Mouse (Mus musculus) heart, embryonic 14.5 days (tissue): Measurements from ENCODE around the gene Vmn1r210. TPM values are rescaled to one million over a fixed set of nuclear protein-coding genes. Genes with fewer than 3 reads are reported as not detected.
"Not testable (repeated sequence)": the region's sequence is repeated elsewhere in the genome, so short reads cannot be mapped to it uniquely, and the experiment has no call there.

Experiments used
- ATAC-seq: fragments of 200-750 bp; cut with Nextera tagmentation; 2 replicates; pipeline ENCODE4 v1.8.0; 2017; ENCODE audit warnings: low read depth, moderate TSS enrichment; ENCODE audit not compliant: insufficient number of reproducible peaks, insufficient read depth, low FRiP score
- H3K27ac ChIP-seq, 2 experiments: fragments of 200-500 bp in 1 of 2; fragments of 300-500 bp in 1 of 2; sonication (generic) in 1 of 2; replicated peaks in 1 of 2; 2 replicates each; pipeline ENCODE4 v1.5.1; 2012 to 2014; ENCODE audit warnings: low read depth in 2 of 2, low read length in 2 of 2, control low read depth in 1 of 2, mild to moderate bottlenecking in 1 of 2, mixed read lengths in 1 of 2; ENCODE audit not compliant: control insufficient read depth in 1 of 2, insufficient read depth in 1 of 2
- H3K27me3 ChIP-seq: fragments of 300-500 bp; sonication (generic); 2 replicates; pipeline ENCODE4 v1.6.1; 2014; ENCODE audit warnings: mild to moderate bottlenecking, low read length, control low read depth; ENCODE audit not compliant: control insufficient read depth, insufficient read depth
- H3K36me3 ChIP-seq: fragments of 300-500 bp; sonication (generic); 2 replicates; pipeline ENCODE4 v1.6.1; 2014; ENCODE audit warnings: mild to moderate bottlenecking, control low read depth, low read length, mixed read lengths; ENCODE audit not compliant: control insufficient read depth, insufficient read depth
- H3K4me1 ChIP-seq, 2 experiments: fragments of 200-500 bp in 1 of 2; fragments of 300-500 bp in 1 of 2; sonication (generic) in 1 of 2; 2 replicates each; pipeline ENCODE4 v1.6.1; 2012 to 2014; ENCODE audit warnings: low read length in 2 of 2, control low read depth in 1 of 2, mixed read lengths in 1 of 2; ENCODE audit not compliant: control insufficient read depth in 2 of 2, insufficient read depth in 2 of 2
- H3K4me2 ChIP-seq: fragments of 300-500 bp; sonication (generic); 2 replicates; pipeline ENCODE4 v1.6.1; 2014; ENCODE audit warnings: mild to moderate bottlenecking, low read length
- H3K4me3 ChIP-seq, 2 experiments: fragments of 200-500 bp in 1 of 2; fragments of 300-500 bp in 1 of 2; sonication (generic) in 1 of 2; 2 replicates each; pipeline ENCODE4 v1.5.1; 2012 to 2014; ENCODE audit warnings: low read length in 2 of 2, mild to moderate bottlenecking in 2 of 2, control low read depth in 1 of 2, low read depth in 1 of 2, moderate library complexity in 1 of 2; ENCODE audit not compliant: control insufficient read depth in 1 of 2, insufficient read depth in 1 of 2
- H3K9ac ChIP-seq: fragments of 300-500 bp; sonication (generic); 2 replicates; pipeline ENCODE4 v1.6.1; 2014; ENCODE audit warnings: mild to moderate bottlenecking, low read length
- H3K9me3 ChIP-seq: fragments of 300-500 bp; sonication (generic); 2 replicates; pipeline ENCODE4 v1.6.1; 2016; ENCODE audit warnings: low read length, control low read depth; ENCODE audit not compliant: control insufficient read depth
- WGBS: fragments of 180-500 bp; shearing (Covaris S2); extraction: QIAGEN DNeasy Blood & Tissue Kit; methylation state at CpG from one replicate; pipeline ENCODE4 v1.1.7; 2014; 5-methylcytosine and 5-hydroxymethylcytosine counted together
- polyA plus RNA-seq: library from polyadenylated mRNA; unstranded; fragments of >200 nt; fragmentation: Nextera tagmentation; extraction: Ambion mirVana; gene quantifications from 2 replicates; pipeline ENCODE4 v1.2.1, GENCODE M21; 2014

Vmn1r210 gene
- polyA plus RNA-seq, 1 experiment from 2014 or later, result not detected

- H3K9me3 ChIP-seq, H3K36me3 ChIP-seq, H3K27ac ChIP-seq, H3K9ac ChIP-seq, H3K4me1 ChIP-seq, H3K4me3 ChIP-seq, H3K4me2 ChIP-seq, H3K27me3 ChIP-seq, ATAC-seq: not testable (repeated sequence)
Measured at GRCm38 (mm10) chr13:22809582-22809981, 21.6 kb downstream of the Vmn1r210 start, which contains the start of gene Vmn1r209. Gene Vmn1r209 (minus strand): TSS chr13:22809682.

DNA sequence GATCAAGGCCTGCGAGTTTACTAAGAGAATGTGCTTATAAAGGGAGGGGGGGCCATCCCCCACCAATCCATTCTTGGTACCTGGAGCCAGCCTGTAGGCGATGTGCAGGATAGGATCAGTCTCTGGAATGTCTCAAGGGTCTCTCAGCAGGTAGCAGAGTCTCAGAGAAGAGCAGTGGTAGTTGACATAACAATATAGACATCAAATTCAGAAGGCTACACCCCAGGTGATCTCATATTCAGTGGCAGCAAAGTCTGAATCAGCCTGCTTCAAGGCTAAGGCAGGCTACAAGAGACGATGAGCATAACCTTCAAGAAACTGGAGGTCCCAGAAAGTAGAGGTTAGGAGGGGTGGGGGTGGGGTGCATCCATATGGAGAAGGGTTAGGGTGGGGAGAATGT is 43.1 kb downstream of the Vmn1r210 start:
- WGBS, result 78% methylated on average over 3 of the region's 3 CpGs
- not testable (repeated sequence) for H3K36me3 ChIP-seq

GRCm38 (mm10) chr13:22784159-22784558 is 47.0 kb downstream of the Vmn1r210 start:
- H3K27me3 ChIP-seq, H3K36me3 ChIP-seq, H3K27ac ChIP-seq, ATAC-seq, H3K4me2 ChIP-seq, H3K9ac ChIP-seq, H3K4me3 ChIP-seq, H3K4me1 ChIP-seq, H3K9me3 ChIP-seq: not testable (repeated sequence)

More for the DNA sequence above, 43.1 kb downstream of the Vmn1r210 start:
- not testable (repeated sequence) for H3K27me3 ChIP-seq, H3K9me3 ChIP-seq, H3K9ac ChIP-seq, H3K4me2 ChIP-seq, H3K4me3 ChIP-seq, H3K27ac ChIP-seq, H3K4me1 ChIP-seq, ATAC-seq

DNA sequence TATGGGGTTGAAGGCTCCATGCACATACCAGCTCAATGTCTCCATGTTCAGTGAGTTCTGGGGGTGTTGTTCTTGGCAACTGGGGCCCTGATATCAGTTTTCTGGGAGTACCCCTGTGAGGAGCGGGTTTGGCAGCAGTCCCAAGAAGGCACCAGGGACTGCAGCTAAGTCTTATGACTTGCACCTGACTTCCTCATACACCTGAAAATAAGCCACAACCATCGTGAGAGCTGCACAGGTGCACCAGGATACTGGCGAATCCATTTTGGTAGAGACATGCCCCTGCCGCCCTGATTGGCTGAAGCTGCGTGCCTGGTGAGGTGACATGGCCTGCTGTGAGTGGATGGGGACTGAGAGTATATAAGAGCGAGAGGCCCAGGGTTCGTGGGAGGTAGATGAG is 53.8 kb downstream of the Vmn1r210 start, which contains the start of gene Vmn1r208:
Gene Vmn1r208 (minus strand): TSS at position 101 of the 400 bp plus-strand sequence.
- H3K27me3 ChIP-seq, H3K4me1 ChIP-seq, H3K9me3 ChIP-seq, ATAC-seq, H3K36me3 ChIP-seq, H3K9ac ChIP-seq, H3K27ac ChIP-seq, H3K4me2 ChIP-seq, H3K4me3 ChIP-seq: not testable (repeated sequence)
- whole genome bisulfite sequencing, result no CpG with 5 or more reads among the region's 7 CpGs

Other genes with a start within 250 kb of the Vmn1r210 start
- gene Vmn1r205, start 238.3 kb downstream of the Vmn1r210 start, polyA plus RNA-seq, result not detected in 2 replicates
- not detected in 2 replicates for gene Vmn1r206, start 207.1 kb downstream of the Vmn1r210 start, polyA plus RNA-seq
- gene Vmn1r207-ps, start 101.7 kb downstream of the Vmn1r210 start, polyA plus RNA-seq, result not detected in 2 replicates
- gene Vmn1r208, start 53.9 kb downstream of the Vmn1r210 start, polyA plus RNA-seq, result not detected in 2 replicates
- not detected in 2 replicates for gene Vmn1r209, start 21.7 kb downstream of the Vmn1r210 start, polyA plus RNA-seq
- not detected in 2 replicates for gene Vmn1r211, start 26.2 kb upstream of the Vmn1r210 start, polyA plus RNA-seq
- not detected in 2 replicates for gene Vmn1r212, start 52.9 kb upstream of the Vmn1r210 start, polyA plus RNA-seq
- gene Vmn1r213, start 176.3 kb upstream of the Vmn1r210 start, polyA plus RNA-seq, result not detected in 2 replicates
- not detected in 2 replicates for gene Vmn1r214, start 199.1 kb upstream of the Vmn1r210 start, polyA plus RNA-seq
- gene Vmn1r215, start 236.7 kb upstream of the Vmn1r210 start, polyA plus RNA-seq, result not detected in 2 replicates